Mouse (Mus musculus) cerebellum, postnatal 36 days (tissue): Measurements from ENCODE around the gene Mcm6.
"Not testable (repeated sequence)": the region's sequence is repeated elsewhere in the genome, so short reads cannot be mapped to it uniquely, and the experiment has no call there.

Experiments
- DNase-seq, 2 experiments: peaks; one replicate each; pipeline ENCODE4 v3.0.0; 2021 to 2022; ENCODE audit warnings: mixed read lengths in 2 of 2

The Mcm6 gene

DNA sequence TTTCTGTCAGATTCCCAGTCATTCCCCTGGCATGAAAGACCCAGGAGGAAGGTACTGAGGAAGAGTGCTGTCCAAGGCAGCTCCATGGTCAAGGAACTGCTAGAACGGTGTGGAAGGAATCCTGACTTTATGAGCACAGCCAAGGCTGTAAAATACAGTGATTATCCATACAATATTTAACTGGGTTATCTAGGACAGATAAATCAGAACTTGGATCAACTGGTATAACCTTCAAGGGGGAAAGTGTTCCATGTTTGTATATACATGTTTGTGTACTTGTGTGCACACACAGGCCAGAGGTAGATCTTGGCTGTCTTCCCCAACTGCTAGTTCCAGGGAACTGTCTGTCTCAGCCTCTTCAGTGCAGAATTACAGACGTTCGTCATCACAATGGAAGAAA is 31.2 kb downstream of the Mcm6 start, which contains the start of gene Lct:
Lct (minus strand) TSS at position 101 of the 400 bp plus-strand sequence.
- no peak for DNase-seq

DNA sequence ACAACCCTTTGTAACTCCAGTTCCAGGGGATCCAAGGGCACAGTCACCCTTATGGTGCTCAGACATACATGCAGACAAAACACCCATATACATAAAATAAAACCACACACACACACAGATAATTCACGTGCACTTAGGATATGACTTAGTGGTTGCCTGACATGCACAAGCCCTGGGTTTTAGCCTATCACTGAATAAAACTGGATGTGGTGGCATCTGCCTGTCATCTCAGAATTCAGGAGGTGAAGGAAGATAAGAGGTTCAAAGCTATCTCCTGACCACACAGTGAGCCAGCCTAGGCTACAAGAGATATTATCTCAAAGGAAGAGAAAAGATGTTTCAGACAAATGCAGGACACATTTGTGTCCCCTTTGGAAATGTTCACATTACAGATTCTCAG is 32.3 kb downstream of the Mcm6 start:
- no peak for DNase-seq

DNA sequence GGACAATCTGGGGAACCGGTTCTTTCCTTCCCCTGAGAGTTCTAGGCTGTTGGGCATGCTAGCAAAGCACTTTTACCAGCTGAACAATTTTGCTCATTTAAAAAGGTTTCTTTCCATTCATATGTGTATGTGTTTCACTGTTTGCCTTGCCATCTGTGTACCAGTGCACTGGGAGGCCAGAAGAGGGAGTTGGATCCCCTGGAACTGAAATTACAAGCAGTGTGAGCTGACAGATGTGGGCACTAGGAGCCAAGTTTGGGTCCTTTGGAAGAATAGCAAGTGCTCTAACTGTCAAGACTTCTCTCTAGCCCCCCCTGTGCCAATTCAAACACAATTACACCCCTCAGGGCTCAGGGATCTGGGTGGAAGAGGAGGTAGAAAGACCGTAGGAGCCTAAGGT is 34.7 kb downstream of the Mcm6 start:
- no peak for DNase-seq

DNA sequence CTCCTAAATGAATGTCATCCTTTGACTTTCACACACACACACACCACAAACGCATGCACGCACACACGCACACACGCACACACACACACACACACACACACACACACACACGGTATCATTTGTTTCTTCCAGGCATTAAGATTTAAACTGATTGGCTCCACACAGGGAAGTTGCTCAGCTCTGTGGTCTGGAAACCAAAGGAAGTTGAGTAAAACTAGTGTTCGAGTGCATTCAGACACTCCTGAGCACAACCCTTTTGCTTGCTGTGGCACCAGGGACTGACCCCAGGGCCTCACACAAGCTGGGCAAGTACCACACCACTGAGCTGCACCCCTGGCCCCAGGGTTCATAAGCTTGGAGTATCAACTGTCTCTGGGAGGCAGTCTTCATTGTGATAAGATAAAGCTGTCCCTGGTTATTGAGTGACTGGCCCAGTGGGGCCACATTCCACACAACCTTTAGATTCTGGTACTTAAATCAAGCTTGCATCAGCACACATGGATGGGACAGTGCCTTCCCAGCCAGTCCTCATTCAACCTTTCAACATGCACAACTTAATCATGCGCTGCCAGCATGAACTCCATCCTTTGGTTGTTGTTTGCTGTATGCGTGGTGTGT is 36.3 kb downstream of the Mcm6 start:
- no peak for DNase-seq

DNA sequence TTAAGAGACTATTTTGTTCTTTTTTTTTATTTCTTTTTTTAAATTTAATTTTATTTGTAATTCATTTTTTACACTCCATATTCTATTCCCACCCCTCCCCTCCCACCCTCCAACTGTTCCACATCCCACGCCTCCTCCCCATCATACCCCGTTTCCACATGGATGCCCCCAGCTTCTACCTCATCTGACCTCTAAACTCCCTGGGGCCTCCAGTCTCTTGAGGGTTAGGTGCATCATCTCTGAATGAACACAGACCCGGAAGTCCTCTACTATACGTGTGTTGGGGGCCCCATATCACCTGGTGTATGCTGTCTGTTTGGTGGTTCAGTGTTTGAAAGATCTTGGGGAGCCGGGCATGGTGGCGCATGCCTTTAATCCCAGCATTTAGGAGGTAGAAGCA is 40.2 kb downstream of the Mcm6 start:
- DNase-seq, result not testable (repeated sequence)

DNA sequence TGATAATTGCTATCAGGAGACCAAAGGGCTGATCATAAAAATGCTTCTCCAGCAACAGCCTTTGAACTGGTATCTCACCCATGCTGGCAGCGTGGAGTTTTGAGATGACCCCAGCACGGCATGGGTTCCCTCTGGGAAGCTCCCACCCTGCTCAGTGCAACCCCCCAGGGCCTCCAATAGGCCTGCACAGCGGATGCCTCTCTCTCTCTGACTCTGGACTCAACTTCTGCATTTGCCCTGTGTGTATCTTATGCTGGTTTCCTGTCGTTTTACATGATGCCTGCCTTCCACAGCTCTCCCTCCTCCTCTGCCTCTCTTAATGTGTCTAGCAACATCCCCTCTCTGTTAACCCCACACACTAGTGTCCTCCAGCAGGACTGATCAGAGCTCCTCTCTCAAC is 44.8 kb downstream of the Mcm6 start:
- DNase-seq, result no peak

DNA sequence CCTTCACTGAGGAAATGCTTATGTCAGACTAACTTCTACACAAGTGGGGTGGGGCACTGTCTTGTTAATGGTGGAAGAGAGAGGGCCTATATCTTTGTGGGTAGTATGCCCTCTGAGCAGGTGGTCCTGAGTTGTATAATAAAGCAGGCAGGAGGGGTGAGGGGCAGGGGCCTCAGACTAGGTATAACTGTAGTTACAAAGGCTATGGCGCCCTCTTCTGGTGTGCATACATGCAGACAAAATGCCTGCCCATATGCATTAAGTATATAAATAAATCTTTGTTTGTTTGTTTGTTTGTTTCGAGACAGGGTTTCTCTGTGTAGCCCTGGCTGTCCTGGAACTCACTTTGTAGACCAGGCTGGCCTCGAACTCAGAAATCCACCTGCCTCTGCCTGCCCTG is 50.4 kb downstream of the Mcm6 start:
- DNase-seq, result no peak

DNA sequence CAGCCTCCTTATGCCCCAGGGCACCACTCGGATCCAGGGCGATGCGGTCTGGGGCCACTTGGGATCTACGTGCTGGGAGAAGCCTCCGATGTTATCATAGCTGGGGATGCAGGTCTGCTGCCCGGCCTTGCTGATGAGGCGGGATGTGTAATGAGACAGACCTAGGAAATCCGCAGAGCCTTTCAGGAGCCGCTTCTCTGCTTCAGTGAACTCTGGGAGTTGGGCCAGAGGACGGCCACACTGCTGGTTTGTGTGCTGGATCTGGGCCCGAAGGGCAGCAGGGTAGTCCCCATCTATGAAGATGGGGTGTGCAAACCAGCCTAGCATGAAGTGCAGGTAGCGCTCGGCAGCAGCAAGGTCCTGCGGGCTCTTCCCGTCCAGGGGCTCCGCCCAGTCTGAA is 55.6 kb downstream of the Mcm6 start:
- DNase-seq, result peak; percentile 90

DNA sequence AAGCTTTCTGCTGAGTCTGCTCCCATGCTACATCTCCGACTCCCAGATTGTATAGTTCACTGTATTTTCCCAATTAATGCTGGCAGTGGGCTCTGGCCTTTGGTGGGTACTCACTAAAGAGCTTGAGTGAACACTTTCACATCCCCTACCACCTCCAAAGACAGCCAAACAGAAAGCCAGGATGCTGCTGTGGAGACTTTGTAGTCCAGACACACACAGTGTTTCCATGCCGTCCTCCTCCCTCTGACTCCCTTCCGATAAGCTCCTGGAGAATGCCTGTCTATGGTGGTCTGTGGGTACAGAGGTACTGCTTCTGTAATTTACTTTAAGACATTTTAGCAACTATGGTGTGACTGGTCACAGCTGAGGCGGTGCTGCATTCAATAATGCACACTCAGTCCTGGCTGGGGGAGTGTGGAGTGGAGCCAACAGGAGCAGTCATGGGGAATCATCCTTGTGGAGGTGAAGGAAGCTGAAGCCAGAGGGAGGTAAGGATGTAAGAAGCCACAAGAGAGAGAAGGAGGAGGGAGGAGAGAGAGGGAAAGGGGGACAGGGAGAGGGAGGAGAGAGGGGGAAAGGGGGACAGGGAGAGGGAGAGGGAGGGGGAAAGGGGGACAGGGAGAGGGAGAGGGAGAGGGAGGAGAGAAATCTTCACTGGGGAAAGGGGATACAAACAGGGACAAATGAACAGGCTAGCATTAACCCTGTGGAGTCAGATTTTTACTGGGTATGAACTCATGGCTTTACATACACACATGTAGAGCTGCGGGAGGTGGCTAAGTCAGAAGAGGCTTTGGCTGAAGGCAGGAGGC is 63.5 kb downstream of the Mcm6 start:
- no peak for DNase-seq

DNA sequence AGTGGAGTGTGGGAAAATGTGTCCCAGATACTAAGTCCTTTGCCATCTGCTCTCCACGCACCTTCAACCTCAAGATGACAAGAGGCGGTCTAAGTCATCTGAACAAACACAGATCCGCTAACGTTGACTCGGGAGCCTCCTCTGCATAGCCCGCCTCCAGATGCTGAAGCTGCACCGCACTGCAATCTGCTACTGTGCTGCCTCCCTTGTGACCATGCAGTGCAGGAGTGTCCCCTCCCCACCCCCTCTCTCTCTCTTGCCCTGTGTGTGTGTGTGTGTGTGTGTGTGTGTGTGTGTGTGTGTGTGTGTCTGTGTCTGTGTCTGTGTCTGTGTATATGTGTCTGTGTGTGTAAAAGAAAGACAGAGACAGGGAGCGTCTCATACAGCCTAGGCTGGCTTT is 64.2 kb downstream of the Mcm6 start:
- DNase-seq, result no peak

DNA sequence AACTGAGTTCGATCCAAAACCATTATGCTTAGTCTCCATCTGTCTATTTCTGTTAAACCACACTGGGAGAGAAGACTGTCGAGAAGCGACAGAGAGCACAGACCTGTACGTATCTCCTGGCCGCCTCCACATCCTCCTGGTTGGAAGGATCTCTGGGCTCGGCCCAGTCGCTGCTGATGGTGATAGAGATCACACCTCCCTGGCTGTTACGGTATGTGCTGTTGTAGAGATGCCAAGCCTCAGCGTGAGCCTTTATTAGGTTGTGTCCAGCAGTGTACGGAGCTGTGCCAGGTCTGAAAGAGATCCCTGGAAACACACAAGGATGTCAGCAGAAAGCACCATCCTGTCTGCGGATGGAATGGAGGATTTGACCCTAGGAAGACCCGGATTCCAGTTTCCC is 65.9 kb downstream of the Mcm6 start:
- DNase-seq, result peak; percentile 68 to 73

DNA sequence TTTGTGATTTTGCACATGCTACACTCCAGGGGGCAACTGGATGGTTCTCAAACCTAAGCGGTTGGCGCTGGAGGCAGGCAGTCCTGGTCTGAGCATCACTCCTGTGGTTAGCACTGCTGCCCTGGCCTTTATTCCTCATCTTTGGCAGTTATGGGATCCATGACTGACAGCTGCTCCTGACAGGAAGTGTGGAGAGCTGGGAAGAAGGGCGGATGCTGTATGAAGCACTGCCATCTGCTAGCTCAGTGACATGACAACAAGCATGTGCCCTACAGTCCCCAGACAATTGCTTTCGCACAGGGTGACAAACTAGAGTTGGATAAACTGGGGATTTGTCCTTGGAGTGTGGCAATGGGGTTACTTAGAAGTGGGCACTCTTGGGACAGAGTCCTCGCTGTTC is 69.2 kb downstream of the Mcm6 start:
- no peak for DNase-seq

DNA sequence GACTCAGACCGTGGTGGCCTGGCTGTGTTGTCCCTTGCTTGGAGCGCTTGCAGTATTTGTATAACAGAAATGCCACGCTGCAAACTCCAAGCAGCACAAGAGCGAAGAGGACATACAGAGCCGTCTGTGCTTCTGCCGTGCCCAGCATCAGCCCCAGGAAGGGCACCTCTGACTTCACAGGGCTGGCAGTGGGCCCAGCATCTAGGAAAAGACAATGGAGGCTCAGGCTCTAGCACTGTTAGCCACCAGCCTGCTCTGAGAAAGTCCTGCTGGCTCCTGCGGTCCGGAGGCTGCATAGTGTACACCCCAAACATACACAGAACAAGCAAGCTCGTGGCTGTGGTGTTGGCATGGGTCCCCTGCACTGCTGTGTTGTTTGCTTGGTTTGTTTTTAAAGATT is 74.3 kb downstream of the Mcm6 start:
- no peak for DNase-seq

DNA sequence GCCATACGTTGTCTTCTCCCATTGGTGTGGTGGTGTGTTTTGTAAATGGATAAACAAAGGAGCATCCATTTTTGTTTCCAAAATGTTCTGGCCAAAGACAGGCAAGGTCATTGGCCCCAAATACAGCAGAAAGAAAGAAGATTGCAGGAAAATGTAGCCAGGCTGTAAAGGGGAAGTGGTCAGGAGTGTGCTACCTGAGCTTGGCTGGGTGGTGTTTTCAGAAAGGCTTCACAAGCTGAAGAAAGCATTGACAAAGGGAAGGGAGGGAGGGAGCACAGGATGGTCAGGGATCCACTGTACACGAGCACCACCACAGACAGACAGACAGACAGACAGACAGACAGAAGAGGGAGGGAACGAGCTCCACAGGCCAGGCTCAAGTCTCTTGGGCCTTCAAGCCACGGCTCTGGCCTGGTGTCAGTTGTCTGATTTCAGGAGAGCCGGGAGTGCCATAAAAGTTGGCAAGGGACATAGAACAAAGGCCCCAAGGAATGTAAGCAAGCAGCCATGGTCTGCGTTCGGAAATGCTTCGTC is 75.2 kb downstream of the Mcm6 start:
- DNase-seq, result no peak

DNA sequence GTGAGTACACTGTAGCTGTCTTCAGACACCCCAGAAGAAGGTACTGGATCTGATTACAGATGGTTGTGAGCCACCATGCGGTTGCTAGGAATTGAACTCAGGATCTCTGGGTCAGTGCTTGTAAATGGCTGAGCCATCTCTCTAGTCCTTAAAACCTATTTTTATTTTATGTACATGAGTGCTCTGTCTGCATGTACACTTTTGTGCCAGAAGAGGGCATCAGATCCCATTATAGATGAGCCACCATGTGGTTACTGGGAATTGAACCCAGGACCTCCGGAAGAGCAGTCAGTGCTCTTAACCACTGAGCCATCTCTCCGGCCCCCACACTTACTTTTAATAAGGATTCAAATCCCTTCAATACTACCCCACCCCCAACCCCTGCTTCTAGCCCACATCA is 76.5 kb downstream of the Mcm6 start:
- DNase-seq, result no peak

DNA sequence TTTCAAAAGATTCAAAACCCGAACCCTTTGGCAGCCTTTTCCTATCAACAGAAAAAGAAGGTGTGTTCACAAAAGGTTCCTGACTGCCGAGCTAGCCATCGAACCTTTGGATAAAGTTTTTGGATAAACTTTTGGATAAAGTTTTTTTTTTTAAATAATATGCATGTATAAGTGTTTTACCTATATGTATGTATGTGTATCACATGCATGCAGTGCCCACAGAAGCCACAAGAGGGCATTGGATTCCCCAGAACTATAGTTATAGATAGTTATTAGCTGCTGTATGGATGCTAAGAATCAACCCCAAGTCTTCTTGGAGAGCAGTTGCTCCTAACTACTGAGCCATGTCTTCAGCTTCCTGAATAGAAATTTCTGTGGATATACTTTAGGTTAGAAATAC is 77.7 kb downstream of the Mcm6 start:
- no peak for DNase-seq
